Mouse (Mus musculus): Measurements from ENCODE around the gene Lce1f. TPM values are rescaled to one million over a fixed set of nuclear protein-coding genes. Genes with fewer than 3 reads are reported as not detected.

The Lce1f gene
- polyA plus RNA-seq (2015; fragmentation: Nextera tagmentation; extraction: Ambion mirVana), result 468 and 478 TPM in 2 replicates

DNA sequence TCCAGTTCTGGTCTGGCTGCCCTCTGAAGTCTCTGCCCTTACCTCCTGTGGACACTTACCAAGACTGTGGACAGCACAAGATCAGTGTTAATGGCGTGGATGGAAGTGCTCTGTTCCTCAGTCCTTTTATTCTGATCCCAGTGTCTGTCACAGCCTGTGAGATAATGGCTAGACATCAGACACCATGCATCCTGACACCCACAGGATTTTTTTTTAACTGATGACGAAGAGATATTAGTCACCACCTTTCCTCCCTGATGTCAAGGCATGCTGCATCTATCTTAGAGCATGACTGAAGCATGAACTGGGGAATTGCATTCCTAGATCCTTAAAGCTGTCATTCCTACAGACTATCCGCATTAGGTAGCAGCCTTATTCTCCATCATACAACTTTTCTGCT, at the start of gene Lce1f:
TSS of gene Lce1f (minus strand) at position 101 of the 400 bp plus-strand sequence.
- no peaks in the 10 kb centered on the region for H3K9me3 ChIP-seq (ENCODE audit: control insufficient read depth, low read length)
- 69% methylated on average over 3 of the region's 3 CpGs for WGBS
- ATAC-seq (ENCODE audit: low FRiP score, low TSS enrichment) (no peak), DNase-seq (ENCODE audit: low spot score) (no peak)
- H3K4me2 ChIP-seq (replicated peaks; ENCODE audit: low read depth), result no peak within 1 kb of the TSS
- no peak within 1 kb of the TSS for H3K27ac ChIP-seq (replicated peaks)
- TF ChIP-seq CTCF (IDR thresholded peaks at IDR 0.05; ENCODE audit: low read depth), result no peak
- TF ChIP-seq EP300 (optimal IDR thresholded peaks at IDR 0.05), result no peak
- no peaks in the 10 kb centered on the region for H3K36me3 ChIP-seq (ENCODE audit: control insufficient read depth, insufficient read depth, low read length)
- no peaks in the 10 kb centered on the region for H3K27me3 ChIP-seq (ENCODE audit: control insufficient read depth, insufficient read depth, low read length)
- H3K4me1 ChIP-seq (replicated peaks; ENCODE audit: control insufficient read depth, insufficient read depth), result no peaks in the 10 kb centered on the region
- H3K4me3 ChIP-seq (ENCODE audit: low read depth, low read length), result no peak within 1 kb of the TSS
- no peak within 1 kb of the TSS for H3K9ac ChIP-seq (ENCODE audit: low read length)

DNA sequence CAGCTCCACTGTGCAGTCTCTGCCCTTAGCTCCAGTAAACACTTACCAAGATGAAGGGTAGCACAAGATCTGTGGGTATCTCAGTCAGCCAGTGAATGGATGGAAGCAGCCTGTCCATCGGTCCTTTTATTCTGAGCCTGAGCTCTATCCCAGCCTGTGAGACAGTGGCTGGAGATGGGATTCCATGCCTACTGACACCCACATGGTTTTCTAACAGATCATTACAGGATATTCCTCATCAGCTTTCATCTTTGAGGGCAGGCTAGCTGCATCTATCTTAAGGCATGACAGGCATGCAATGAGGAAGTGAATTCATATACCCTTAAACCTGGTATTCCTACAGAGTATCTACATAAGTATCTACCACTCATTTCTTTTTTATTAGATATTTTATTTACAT, 44.8 kb upstream of the Lce1f start, which contains the start of gene Lce1h:
TSS of gene Lce1h (minus strand) at position 101 of the 400 bp plus-strand sequence.
- 89% methylated on average over 1 of the region's 1 CpGs for WGBS
- Histone ChIP-seq H3K4me1 (replicated peaks; ENCODE audit: control insufficient read depth, insufficient read depth) (no peaks in the 10 kb centered on the region), H3K27me3 (ENCODE audit: control insufficient read depth, insufficient read depth, low read length) (no peaks in the 10 kb centered on the region), H3K9ac (ENCODE audit: low read length) (no peak within 1 kb of the TSS), H3K4me3 (ENCODE audit: low read depth, low read length) (no peak within 1 kb of the TSS), H3K36me3 (ENCODE audit: control insufficient read depth, insufficient read depth, low read length) (no peaks in the 10 kb centered on the region), H3K9me3 (ENCODE audit: control insufficient read depth, low read length) (no peaks in the 10 kb centered on the region), H3K27ac (replicated peaks) (no peak within 1 kb of the TSS), H3K4me2 (replicated peaks; ENCODE audit: low read depth) (no peak within 1 kb of the TSS)
- TF ChIP-seq EP300 (optimal IDR thresholded peaks at IDR 0.05), result no peak
- TF ChIP-seq CTCF (IDR thresholded peaks at IDR 0.05; ENCODE audit: low read depth), result no peak
- ATAC-seq (ENCODE audit: low FRiP score, low TSS enrichment), result no peak
- no peak for DNase-seq (ENCODE audit: low spot score)

GRCm38 (mm10) chr3:92753197-92753596, 33.0 kb upstream of the Lce1f start:
- TF ChIP-seq EP300 (optimal IDR thresholded peaks at IDR 0.05) (no peak), CTCF (IDR thresholded peaks at IDR 0.05; ENCODE audit: low read depth) (peak; percentile 49)
- no peak for DNase-seq (ENCODE audit: low spot score)
- WGBS, result 37% methylated on average over 3 of the region's 3 CpGs
- Histone ChIP-seq H3K9me3 (ENCODE audit: control insufficient read depth, low read length) (no peaks in the 10 kb centered on the region), H3K27me3 (ENCODE audit: control insufficient read depth, insufficient read depth, low read length) (no peaks in the 10 kb centered on the region), H3K4me2 (replicated peaks; ENCODE audit: low read depth) (no peak overlapping the region), H3K27ac (replicated peaks) (no peak overlapping the region), H3K36me3 (ENCODE audit: control insufficient read depth, insufficient read depth, low read length) (no peaks in the 10 kb centered on the region), H3K9ac (ENCODE audit: low read length) (no peak overlapping the region), H3K4me3 (ENCODE audit: low read depth, low read length) (no peak overlapping the region), H3K4me1 (replicated peaks; ENCODE audit: control insufficient read depth, insufficient read depth) (no peaks in the 10 kb centered on the region)
- ATAC-seq (ENCODE audit: low FRiP score, low TSS enrichment), result no peak

DNA sequence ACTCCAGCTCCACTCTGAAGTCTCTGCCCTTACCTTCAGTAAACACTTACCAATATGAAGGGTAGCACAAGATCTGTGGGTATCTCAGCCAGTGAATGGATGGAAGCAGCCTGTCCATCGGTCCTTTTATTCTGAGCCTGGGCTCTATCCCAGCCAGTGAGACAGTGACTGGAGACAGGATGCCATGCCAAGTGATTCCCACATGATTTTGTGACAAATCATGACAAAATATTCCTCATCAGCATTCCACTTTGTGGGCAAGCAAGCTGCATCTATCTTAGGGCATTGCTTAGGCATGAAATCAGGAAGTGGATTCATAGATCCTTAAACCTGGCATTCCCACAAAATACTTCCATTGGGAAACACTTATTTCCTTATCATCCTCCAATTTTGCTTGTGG, 32.1 kb upstream of the Lce1f start, which contains the start of gene Lce1g:
TSS of gene Lce1g (minus strand) at position 101 of the 400 bp plus-strand sequence.
- Histone ChIP-seq H3K4me3 (ENCODE audit: low read depth, low read length) (no peak within 1 kb of the TSS), H3K4me2 (replicated peaks; ENCODE audit: low read depth) (no peak within 1 kb of the TSS), H3K27ac (replicated peaks) (no peak within 1 kb of the TSS), H3K9ac (ENCODE audit: low read length) (no peak within 1 kb of the TSS), H3K36me3 (ENCODE audit: control insufficient read depth, insufficient read depth, low read length) (no peaks in the 10 kb centered on the region), H3K4me1 (replicated peaks; ENCODE audit: control insufficient read depth, insufficient read depth) (no peaks in the 10 kb centered on the region), H3K27me3 (ENCODE audit: control insufficient read depth, insufficient read depth, low read length) (no peaks in the 10 kb centered on the region), H3K9me3 (ENCODE audit: control insufficient read depth, low read length) (no peaks in the 10 kb centered on the region)
- WGBS, result 89% methylated on average over 1 of the region's 1 CpGs
- DNase-seq (ENCODE audit: low spot score) (no peak), ATAC-seq (ENCODE audit: low FRiP score, low TSS enrichment) (no peak)
- TF ChIP-seq EP300 (optimal IDR thresholded peaks at IDR 0.05) (no peak), CTCF (IDR thresholded peaks at IDR 0.05; ENCODE audit: low read depth) (no peak)

GRCm38 (mm10) chr3:92738996-92739395, 18.8 kb upstream of the Lce1f start, which contains the start of gene Gm38119:
Gene Gm38119, minus strand, starts transcription at chr3:92739096.
- no peak within 1 kb of the TSS for H3K4me3 ChIP-seq (ENCODE audit: low read depth, low read length)
- TF ChIP-seq EP300 (optimal IDR thresholded peaks at IDR 0.05) (no peak), CTCF (IDR thresholded peaks at IDR 0.05; ENCODE audit: low read depth) (no peak)
- WGBS, result 71% methylated on average over 1 of the region's 1 CpGs
- H3K36me3 ChIP-seq (ENCODE audit: control insufficient read depth, insufficient read depth, low read length), result no peaks in the 10 kb centered on the region
- no peaks in the 10 kb centered on the region for H3K27me3 ChIP-seq (ENCODE audit: control insufficient read depth, insufficient read depth, low read length)
- H3K9ac ChIP-seq (ENCODE audit: low read length), result no peak within 1 kb of the TSS
- H3K9me3 ChIP-seq (ENCODE audit: control insufficient read depth, low read length), result no peaks in the 10 kb centered on the region
- H3K27ac ChIP-seq (replicated peaks), result no peak within 1 kb of the TSS
- no peaks in the 10 kb centered on the region for H3K4me1 ChIP-seq (replicated peaks; ENCODE audit: control insufficient read depth, insufficient read depth)
- no peak within 1 kb of the TSS for H3K4me2 ChIP-seq (replicated peaks; ENCODE audit: low read depth)
- ATAC-seq (ENCODE audit: low FRiP score, low TSS enrichment) (no peak), DNase-seq (ENCODE audit: low spot score) (no peak)

DNA sequence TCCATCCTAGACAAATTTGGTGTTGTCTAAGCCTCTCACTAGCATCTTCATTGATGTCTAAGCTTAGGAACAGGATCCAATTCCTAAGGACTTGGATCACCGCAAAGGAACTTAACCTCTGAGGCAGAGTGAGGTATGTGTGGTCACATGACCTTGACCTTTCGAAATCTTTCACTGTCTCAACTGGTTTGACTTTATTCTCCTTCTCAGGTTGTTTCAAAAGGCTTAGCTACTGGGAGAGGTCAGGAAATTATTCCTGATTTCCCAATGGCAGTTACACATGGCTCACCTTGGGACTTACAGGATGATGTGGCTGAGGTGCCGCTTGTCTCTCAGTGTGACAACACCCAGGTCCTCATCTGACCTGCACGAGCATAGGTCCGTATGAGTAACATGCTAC, 2.5 kb upstream of the Lce1f start:
- H3K4me2 ChIP-seq (replicated peaks; ENCODE audit: low read depth), result no peak overlapping the region
- TF ChIP-seq CTCF (IDR thresholded peaks at IDR 0.05; ENCODE audit: low read depth) (no peak), EP300 (optimal IDR thresholded peaks at IDR 0.05) (no peak)
- no peak for ATAC-seq (ENCODE audit: low FRiP score, low TSS enrichment)

More for the DNA sequence above, 2.5 kb upstream of the Lce1f start:
- Histone ChIP-seq H3K9me3 (ENCODE audit: control insufficient read depth, low read length) (no peaks in the 10 kb centered on the region), H3K27ac (replicated peaks) (no peak overlapping the region), H3K36me3 (ENCODE audit: control insufficient read depth, insufficient read depth, low read length) (no peaks in the 10 kb centered on the region), H3K9ac (ENCODE audit: low read length) (no peak overlapping the region), H3K4me3 (ENCODE audit: low read depth, low read length) (no peak overlapping the region), H3K4me1 (replicated peaks; ENCODE audit: control insufficient read depth, insufficient read depth) (no peaks in the 10 kb centered on the region), H3K27me3 (ENCODE audit: control insufficient read depth, insufficient read depth, low read length) (no peaks in the 10 kb centered on the region)
- 66% methylated on average over 5 of the region's 5 CpGs for WGBS
- no peak for DNase-seq (ENCODE audit: low spot score)

All from stomach, postnatal 0 days (tissue).